Mouse (Mus musculus): ENCODE measurements around the gene Tmem259.

- TF ChIP-seq CTCF (IDR thresholded peaks at IDR 0.05; ENCODE audit: insufficient read depth, low read depth, low read length) (no peak), POLR2A (IDR thresholded peaks at IDR 0.05; ENCODE audit: insufficient read depth, low read depth, low read length) (no peak)
Measured at GRCm38 (mm10) chr10:79950661-79951060, 33.5 kb downstream of the Tmem259 start.

Measured in olfactory bulb, adult 2 months (tissue).